Mouse (Mus musculus): Measurements from ENCODE around the gene Gnmt. TPM values are rescaled to one million over a fixed set of nuclear protein-coding genes. Genes with fewer than 3 reads are reported as not detected.
A peak's percentile ranks its signal among the peaks of the same experiment; 100 is the strongest.

Gnmt gene
- polyA plus RNA-seq, 1 experiment from 2014 or later: 0.95 TPM

GRCm38 (mm10) chr17:46712442-46712841 is 16.5 kb downstream of the Gnmt start:
- no peak for ATAC-seq (replicated peaks)
- peak overlapping the region; percentile 99 for H3K4me2 ChIP-seq (replicated peaks)
- 75% methylated on average over 7 of the region's 7 CpGs for WGBS

GRCm38 (mm10) chr17:46711612-46712271 is 17.2 kb downstream of the Gnmt start:
- Histone ChIP-seq H3K4me2 (replicated peaks) (peak overlapping the region; percentile 99), H3K27ac (replicated peaks) (peak overlapping the region; percentile 88), H3K36me3 (peaks cover 16% of the 10 kb centered on the region; the same call in 1 of the 2 replicates), H3K9ac (replicated peaks) (peak overlapping the region; percentile 85), H3K4me3 (peak overlapping the region; percentile 99), H3K27me3 (no peaks in the 10 kb centered on the region), H3K4me1 (peaks cover 19% of the 10 kb centered on the region), H3K9me3 (no peaks in the 10 kb centered on the region)
- WGBS: under 1% methylated on average over 73 of the region's 76 CpGs
- peak; percentile 62 for ATAC-seq (replicated peaks)

More at GRCm38 (mm10) chr17:46712442-46712841, 16.5 kb downstream of the Gnmt start:
- H3K36me3 ChIP-seq: peaks cover 16% of the 10 kb centered on the region; the same call in 1 of the 2 replicates
- no peaks in the 10 kb centered on the region for H3K27me3 ChIP-seq
- H3K4me1 ChIP-seq: peaks cover 19% of the 10 kb centered on the region
- no peak overlapping the region for H3K9ac ChIP-seq (replicated peaks)
- peak overlapping the region; percentile 99 for H3K4me3 ChIP-seq
- H3K9me3 ChIP-seq: no peaks in the 10 kb centered on the region
- H3K27ac ChIP-seq (replicated peaks): no peak overlapping the region

GRCm38 (mm10) chr17:46710959-46711597 is 17.9 kb downstream of the Gnmt start, which contains the start of gene Pex6:
Pex6 (plus strand) TSS chr17:46711463.
- peak within 1 kb of the TSS; percentile 99 for H3K4me2 ChIP-seq (replicated peaks)
- H3K9ac ChIP-seq (replicated peaks): peak within 1 kb of the TSS; percentile 85
- no peaks in the 10 kb centered on the region for H3K9me3 ChIP-seq
- H3K4me1 ChIP-seq: peaks cover 22% of the 10 kb centered on the region
- peak; percentile 91 for ATAC-seq (replicated peaks)
- 8% methylated on average over 36 of the region's 36 CpGs for WGBS
- H3K27me3 ChIP-seq: no peaks in the 10 kb centered on the region
- H3K36me3 ChIP-seq: peaks cover 16% of the 10 kb centered on the region; the same call in 1 of the 2 replicates
- peak within 1 kb of the TSS; percentile 88 for H3K27ac ChIP-seq (replicated peaks)
- H3K4me3 ChIP-seq: peak within 1 kb of the TSS; percentile 99

- Histone ChIP-seq H3K27ac (replicated peaks) (no peak overlapping the region), H3K9me3 (no peaks in the 10 kb centered on the region), H3K36me3 (no peaks in the 10 kb centered on the region), H3K9ac (replicated peaks) (no peak overlapping the region), H3K4me3 (no peak overlapping the region), H3K4me1 (peaks cover 36% of the 10 kb centered on the region), H3K4me2 (replicated peaks) (no peak overlapping the region), H3K27me3 (no peaks in the 10 kb centered on the region)
- 93% methylated on average over 14 of the region's 14 CpGs for WGBS
- ATAC-seq (replicated peaks): no peak
These were observed 22.4 kb downstream of the Gnmt start for GRCm38 (mm10) chr17:46706375-46707089.

- Histone ChIP-seq H3K4me1 (peaks cover 43% of the 10 kb centered on the region), H3K27me3 (no peaks in the 10 kb centered on the region), H3K9me3 (no peaks in the 10 kb centered on the region), H3K9ac (replicated peaks) (peak within 1 kb of the TSS; percentile 90), H3K4me3 (peak within 1 kb of the TSS; percentile 92), H3K36me3 (no peaks in the 10 kb centered on the region), H3K27ac (replicated peaks) (peak within 1 kb of the TSS; percentile 90), H3K4me2 (replicated peaks) (peak within 1 kb of the TSS; percentile 83)
- WGBS: under 1% methylated on average over 48 of the region's 48 CpGs
- ATAC-seq (replicated peaks): peak; percentile 96
These were observed 23.8 kb downstream of the Gnmt start, which contains the start of gene Ppp2r5d for GRCm38 (mm10) chr17:46704887-46705835. Ppp2r5d (minus strand) TSS chr17:46705111.

GRCm38 (mm10) chr17:46703971-46704886 is 24.7 kb downstream of the Gnmt start:
- H3K4me3 ChIP-seq: peak overlapping the region; percentile 92
- whole genome bisulfite sequencing: 5% methylated on average over 33 of the region's 41 CpGs
- H3K36me3 ChIP-seq: peaks cover 1% of the 10 kb centered on the region; the same call in 1 of the 2 replicates
- ATAC-seq (replicated peaks): peak; percentile 76
- no peaks in the 10 kb centered on the region for H3K9me3 ChIP-seq
- peak overlapping the region; percentile 86 for H3K27ac ChIP-seq (replicated peaks)
- H3K27me3 ChIP-seq: no peaks in the 10 kb centered on the region
- H3K9ac ChIP-seq (replicated peaks): peak overlapping the region; percentile 90
- H3K4me2 ChIP-seq (replicated peaks): peak overlapping the region; percentile 69
- H3K4me1 ChIP-seq: peaks cover 43% of the 10 kb centered on the region

GRCm38 (mm10) chr17:46702506-46702905 is 26.5 kb downstream of the Gnmt start:
- no peaks in the 10 kb centered on the region for H3K9me3 ChIP-seq
- peak overlapping the region; percentile 92; the same call in 1 of the 2 replicates for H3K4me3 ChIP-seq
- H3K36me3 ChIP-seq: peaks cover 8% of the 10 kb centered on the region; the same call in 1 of the 2 replicates
- 91% methylated on average over 5 of the region's 5 CpGs for WGBS
- no peaks in the 10 kb centered on the region for H3K27me3 ChIP-seq
- 0 out of 2 replicates have a peak overlapping the region, but pooled peaks have one; percentile 90 for H3K9ac ChIP-seq (replicated peaks)
- no peak for ATAC-seq (replicated peaks)
- peaks cover 43% of the 10 kb centered on the region for H3K4me1 ChIP-seq
- no peak overlapping the region; the same call in 1 of the 2 replicates for H3K27ac ChIP-seq (replicated peaks)
- H3K4me2 ChIP-seq (replicated peaks): peak overlapping the region; percentile 69

- Histone ChIP-seq H3K27ac (replicated peaks) (no peak overlapping the region), H3K4me2 (replicated peaks) (no peak overlapping the region; the same call in 1 of the 2 replicates), H3K9me3 (no peaks in the 10 kb centered on the region), H3K4me3 (no peak overlapping the region), H3K4me1 (peaks cover 43% of the 10 kb centered on the region), H3K9ac (replicated peaks) (no peak overlapping the region; the same call in 1 of the 2 replicates), H3K36me3 (peaks cover 8% of the 10 kb centered on the region; the same call in 1 of the 2 replicates), H3K27me3 (no peaks in the 10 kb centered on the region)
- no peak for ATAC-seq (replicated peaks)
- 87% methylated on average over 12 of the region's 12 CpGs for WGBS
These were observed 26.9 kb downstream of the Gnmt start for GRCm38 (mm10) chr17:46702100-46702499.

- ATAC-seq (replicated peaks): no peak
- no peak overlapping the region for H3K4me2 ChIP-seq (replicated peaks)
- no peaks in the 10 kb centered on the region for H3K9me3 ChIP-seq
- no peak overlapping the region for H3K27ac ChIP-seq (replicated peaks)
- H3K36me3 ChIP-seq: peaks cover 8% of the 10 kb centered on the region; the same call in 1 of the 2 replicates
- WGBS: 81% methylated on average over 12 of the region's 12 CpGs
- no peaks in the 10 kb centered on the region for H3K27me3 ChIP-seq
- peak overlapping the region; percentile 15 for H3K9ac ChIP-seq (replicated peaks)
- H3K4me3 ChIP-seq: no peak overlapping the region
- H3K4me1 ChIP-seq: peaks cover 43% of the 10 kb centered on the region
These were observed 27.5 kb downstream of the Gnmt start for GRCm38 (mm10) chr17:46701489-46701888.

- Histone ChIP-seq H3K9me3 (no peaks in the 10 kb centered on the region), H3K27me3 (no peaks in the 10 kb centered on the region), H3K4me1 (peaks cover 32% of the 10 kb centered on the region), H3K36me3 (peaks cover 8% of the 10 kb centered on the region; the same call in 1 of the 2 replicates), H3K4me2 (replicated peaks) (no peak overlapping the region), H3K27ac (replicated peaks) (no peak overlapping the region), H3K4me3 (no peak overlapping the region), H3K9ac (replicated peaks) (no peak overlapping the region)
- ATAC-seq (replicated peaks): no peak
- 85% methylated on average over 3 of the region's 3 CpGs for WGBS
These were observed 29.1 kb downstream of the Gnmt start for GRCm38 (mm10) chr17:46699912-46700311.

Data from forebrain, embryonic 15.5 days (tissue).